Mouse (Mus musculus) stomach, embryonic 15.5 days (tissue): ENCODE data around the gene Ankrd52. TPM values are rescaled to one million over a fixed set of nuclear protein-coding genes. Genes with fewer than 3 reads are reported as not detected.

ENCODE experiments used
- ATAC-seq: fragments of 200-750 bp; cut with Nextera tagmentation; 2 replicates; pipeline ENCODE4 v1.8.0; 2017; ENCODE audit warnings: low read depth, moderate number of reproducible peaks, moderate TSS enrichment; ENCODE audit not compliant: insufficient read depth, low FRiP score
- H3K27ac ChIP-seq: fragments of 300-500 bp; sonication (generic); 2 replicates; pipeline ENCODE4 v1.5.1; 2015; ENCODE audit warnings: mild to moderate bottlenecking, inconsistent platforms
- H3K27me3 ChIP-seq: fragments of 300-500 bp; sonication (generic); replicated peaks from 2 replicates; pipeline ENCODE4 v1.6.1; 2015; ENCODE audit warnings: inconsistent platforms
- H3K36me3 ChIP-seq: fragments of 300-500 bp; sonication (generic); 2 replicates; pipeline ENCODE4 v1.6.1; 2015; ENCODE audit warnings: inconsistent platforms
- H3K4me1 ChIP-seq: fragments of 300-500 bp; sonication (generic); 2 replicates; pipeline ENCODE4 v1.6.1; 2015; ENCODE audit warnings: inconsistent platforms
- H3K4me2 ChIP-seq: fragments of 300-500 bp; sonication (generic); 2 replicates; pipeline ENCODE4 v1.6.1; 2015; ENCODE audit warnings: mild to moderate bottlenecking, inconsistent platforms
- H3K4me3 ChIP-seq: fragments of 300-500 bp; sonication (generic); replicated peaks from 2 replicates; pipeline ENCODE4 v1.5.1; 2015; ENCODE audit warnings: inconsistent platforms
- H3K9ac ChIP-seq: fragments of 300-500 bp; sonication (generic); 2 replicates; pipeline ENCODE4 v1.6.1; 2015; ENCODE audit warnings: inconsistent platforms
- H3K9me3 ChIP-seq: fragments of 300-500 bp; sonication (generic); 2 replicates; pipeline ENCODE4 v1.6.1; 2016; ENCODE audit warnings: inconsistent platforms
- WGBS: fragments of 180-500 bp; shearing (Covaris S2); methylation state at CpG from one replicate; pipeline ENCODE4 v1.1.7; 2015; 5-methylcytosine and 5-hydroxymethylcytosine counted together
- polyA plus RNA-seq: library from polyadenylated mRNA; unstranded; fragments of >200 nt; fragmentation: Nextera tagmentation; extraction: Ambion mirVana; gene quantifications from 2 replicates; pipeline ENCODE4 v1.2.1, GENCODE M21; 2015

The Ankrd52 gene
- polyA plus RNA-seq, 1 experiment from 2014 or later: 12.8 TPM

GRCm38 (mm10) chr10:128433417-128433816 lies 56.5 kb downstream of the Ankrd52 start:
- ATAC-seq: no peak

GRCm38 (mm10) chr10:128434681-128435080 lies 57.8 kb downstream of the Ankrd52 start:
- H3K9me3 ChIP-seq: no peaks in the 10 kb centered on the region
- no peak for ATAC-seq
- no peak overlapping the region for H3K4me3 ChIP-seq
- WGBS: 80% methylated on average over 10 of the region's 10 CpGs
- no peak overlapping the region for H3K9ac ChIP-seq
- no peak overlapping the region for H3K4me2 ChIP-seq
- H3K36me3 ChIP-seq: peaks cover 40% of the 10 kb centered on the region
- H3K27me3 ChIP-seq: no peaks in the 10 kb centered on the region
- no peak overlapping the region for H3K27ac ChIP-seq
- H3K4me1 ChIP-seq: 0 out of 2 replicates have a peak, but pooled peaks cover 3% of the 10 kb centered on the region

More at GRCm38 (mm10) chr10:128433417-128433816, 56.5 kb downstream of the Ankrd52 start:
- Histone ChIP-seq H3K4me2 (no peak overlapping the region), H3K9me3 (no peaks in the 10 kb centered on the region), H3K36me3 (peaks cover 38% of the 10 kb centered on the region), H3K27me3 (no peaks in the 10 kb centered on the region), H3K4me1 (no peaks in the 10 kb centered on the region), H3K27ac (no peak overlapping the region), H3K9ac (no peak overlapping the region), H3K4me3 (no peak overlapping the region)
- 96% methylated on average over 2 of the region's 2 CpGs for WGBS

- Histone ChIP-seq H3K36me3 (peaks cover 38% of the 10 kb centered on the region), H3K27ac (no peak overlapping the region), H3K9ac (no peak overlapping the region), H3K4me3 (no peak overlapping the region), H3K4me1 (0 out of 2 replicates have a peak, but pooled peaks cover 4% of the 10 kb centered on the region), H3K9me3 (no peaks in the 10 kb centered on the region), H3K27me3 (no peaks in the 10 kb centered on the region), H3K4me2 (no peak overlapping the region)
- ATAC-seq: no peak
- 82% methylated on average over 17 of the region's 17 CpGs for WGBS
Measured at GRCm38 (mm10) chr10:128435186-128435823, 58.4 kb downstream of the Ankrd52 start.

- Histone ChIP-seq H3K9me3 (no peaks in the 10 kb centered on the region), H3K4me2 (no peak overlapping the region), H3K4me3 (no peak overlapping the region), H3K27me3 (no peaks in the 10 kb centered on the region), H3K9ac (no peak overlapping the region), H3K27ac (no peak overlapping the region), H3K4me1 (0 out of 2 replicates have a peak, but pooled peaks cover 4% of the 10 kb centered on the region), H3K36me3 (peaks cover 42% of the 10 kb centered on the region)
- 84% methylated on average over 5 of the region's 5 CpGs for WGBS
- no peak for ATAC-seq
Measured at GRCm38 (mm10) chr10:128435873-128436272, 59.0 kb downstream of the Ankrd52 start.

- 0 out of 2 replicates have a peak, but pooled peaks cover 4% of the 10 kb centered on the region for H3K4me1 ChIP-seq
- H3K27me3 ChIP-seq: no peaks in the 10 kb centered on the region
- no peak overlapping the region for H3K9ac ChIP-seq
- H3K9me3 ChIP-seq: no peaks in the 10 kb centered on the region
- H3K27ac ChIP-seq: no peak overlapping the region
- 91% methylated on average over 8 of the region's 8 CpGs for WGBS
- no peak overlapping the region for H3K4me2 ChIP-seq
- no peak for ATAC-seq
- H3K36me3 ChIP-seq: peaks cover 46% of the 10 kb centered on the region
- H3K4me3 ChIP-seq: no peak overlapping the region
Measured at GRCm38 (mm10) chr10:128436376-128436775, 59.5 kb downstream of the Ankrd52 start.

GRCm38 (mm10) chr10:128438675-128439279 lies 61.9 kb downstream of the Ankrd52 start:
- Histone ChIP-seq H3K4me1 (0 out of 2 replicates have a peak, but pooled peaks cover 4% of the 10 kb centered on the region), H3K27ac (peak overlapping the region; percentile 1; the same call in 1 of the 2 replicates), H3K4me3 (no peak overlapping the region), H3K9ac (no peak overlapping the region), H3K36me3 (peaks cover 47% of the 10 kb centered on the region), H3K9me3 (no peaks in the 10 kb centered on the region), H3K4me2 (no peak overlapping the region), H3K27me3 (no peaks in the 10 kb centered on the region)
- 70% methylated on average over 10 of the region's 10 CpGs for WGBS
- ATAC-seq: no peak

GRCm38 (mm10) chr10:128440407-128440806 lies 63.5 kb downstream of the Ankrd52 start:
- peaks cover 39% of the 10 kb centered on the region for H3K36me3 ChIP-seq
- no peak overlapping the region for H3K4me2 ChIP-seq
- H3K9ac ChIP-seq: no peak overlapping the region
- WGBS: 52% methylated on average over 10 of the region's 10 CpGs
- no peak overlapping the region for H3K4me3 ChIP-seq
- H3K4me1 ChIP-seq: 0 out of 2 replicates have a peak, but pooled peaks cover 4% of the 10 kb centered on the region
- no peaks in the 10 kb centered on the region for H3K9me3 ChIP-seq
- H3K27ac ChIP-seq: no peak overlapping the region
- ATAC-seq: no peak
- no peaks in the 10 kb centered on the region for H3K27me3 ChIP-seq

GRCm38 (mm10) chr10:128441324-128442119 lies 64.6 kb downstream of the Ankrd52 start:
- H3K4me1 ChIP-seq: 0 out of 2 replicates have a peak, but pooled peaks cover 4% of the 10 kb centered on the region
- ATAC-seq: no peak
- WGBS: 85% methylated on average over 10 of the region's 10 CpGs

GRCm38 (mm10) chr10:128442718-128443117 lies 65.8 kb downstream of the Ankrd52 start:
- Histone ChIP-seq H3K27me3 (no peaks in the 10 kb centered on the region), H3K9me3 (no peaks in the 10 kb centered on the region), H3K4me2 (no peak overlapping the region), H3K9ac (no peak overlapping the region), H3K4me1 (0 out of 2 replicates have a peak, but pooled peaks cover 4% of the 10 kb centered on the region), H3K4me3 (no peak overlapping the region), H3K36me3 (peaks cover 26% of the 10 kb centered on the region), H3K27ac (no peak overlapping the region)
- ATAC-seq: no peak
- WGBS: 78% methylated on average over 1 of the region's 1 CpGs

More at GRCm38 (mm10) chr10:128441324-128442119, 64.6 kb downstream of the Ankrd52 start:
- no peak overlapping the region for H3K27ac ChIP-seq
- no peak overlapping the region for H3K4me3 ChIP-seq
- no peak overlapping the region for H3K4me2 ChIP-seq
- no peaks in the 10 kb centered on the region for H3K9me3 ChIP-seq
- no peaks in the 10 kb centered on the region for H3K27me3 ChIP-seq
- H3K9ac ChIP-seq: no peak overlapping the region
- H3K36me3 ChIP-seq: peaks cover 35% of the 10 kb centered on the region

GRCm38 (mm10) chr10:128444354-128444753 lies 67.4 kb downstream of the Ankrd52 start:
- Histone ChIP-seq H3K36me3 (peaks cover 16% of the 10 kb centered on the region), H3K4me2 (no peak overlapping the region), H3K27ac (no peak overlapping the region), H3K27me3 (no peaks in the 10 kb centered on the region), H3K9me3 (no peaks in the 10 kb centered on the region), H3K4me3 (no peak overlapping the region), H3K9ac (no peak overlapping the region), H3K4me1 (0 out of 2 replicates have a peak, but pooled peaks cover 2% of the 10 kb centered on the region)
- 71% methylated on average over 6 of the region's 6 CpGs for WGBS
- ATAC-seq: no peak

- Histone ChIP-seq H3K36me3 (peaks cover 11% of the 10 kb centered on the region), H3K9me3 (no peaks in the 10 kb centered on the region), H3K4me2 (no peak overlapping the region), H3K9ac (no peak overlapping the region), H3K4me1 (no peaks in the 10 kb centered on the region), H3K4me3 (no peak overlapping the region), H3K27me3 (no peaks in the 10 kb centered on the region), H3K27ac (no peak overlapping the region)
- no peak for ATAC-seq
- 70% methylated on average over 4 of the region's 4 CpGs for WGBS
Measured at GRCm38 (mm10) chr10:128445407-128445806, 68.5 kb downstream of the Ankrd52 start.
